Mouse (Mus musculus): ENCODE results near the gene Phldb1. TPM values are rescaled to one million over a fixed set of nuclear protein-coding genes. Genes with fewer than 3 reads are reported as not detected.

Gene Phldb1
- 6.1 TPM for polyA plus RNA-seq (2015; fragmentation: Illumina TruSeq; extraction: RNeasy Lipid Tissue Mini Kit (QIAGEN cat#74804); ENCODE audit: insufficient read depth, low replicate concordance)

GRCm38 (mm10) chr9:44734524-44735494 is at the start of gene Phldb1:
TSS of gene Phldb1 (minus strand) at chr9:44735198.

DNA sequence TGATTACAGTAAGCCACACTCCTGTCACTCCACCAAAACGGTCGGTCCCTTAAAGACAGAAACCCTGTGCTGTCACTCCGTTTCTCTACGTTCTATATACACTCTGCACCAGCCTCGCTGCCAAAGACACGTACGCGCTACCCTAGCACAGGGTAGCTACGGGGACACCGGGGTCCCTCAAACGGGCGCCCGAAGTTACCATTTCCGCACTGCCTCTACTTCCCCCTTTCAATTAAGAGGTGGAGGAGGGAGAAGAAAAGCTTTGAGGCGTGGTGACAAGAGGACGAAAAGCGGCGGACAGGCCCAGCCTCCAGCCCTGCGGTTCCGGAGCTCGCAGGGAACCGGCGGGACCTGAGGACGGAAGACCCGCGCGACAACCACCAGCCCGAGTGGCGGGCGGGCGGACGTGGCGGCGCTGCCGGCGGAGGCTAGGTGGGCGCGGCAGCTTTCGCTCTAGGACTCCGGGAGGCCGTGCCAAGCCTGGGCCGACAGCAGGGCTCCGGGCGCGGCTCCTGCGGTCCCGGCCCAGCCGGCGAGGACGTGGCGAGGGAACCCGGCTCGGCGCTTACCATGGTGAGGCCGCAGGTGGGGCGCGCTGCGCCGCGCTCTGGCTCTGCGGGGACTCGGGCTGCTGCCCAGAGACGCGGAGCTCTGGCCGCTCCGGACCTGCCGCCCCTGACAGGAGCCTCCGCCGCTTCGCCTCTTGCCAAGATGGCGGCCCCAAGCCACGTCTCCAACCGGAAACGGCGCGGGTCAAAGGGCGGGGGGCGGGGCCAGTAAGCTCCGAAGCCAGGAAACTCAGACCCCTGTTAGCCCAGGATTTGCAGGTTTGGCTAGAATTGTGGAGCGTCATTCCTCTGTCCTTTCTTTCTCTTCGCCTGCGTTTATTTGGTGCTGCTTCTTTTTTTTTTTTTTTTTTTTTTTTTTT is 32.4 kb upstream of the Phldb1 start, which contains the start of the genes Arcn1 and Ift46:
Gene Arcn1, minus strand, starts transcription at position 745 of the 928 bp plus-strand sequence.
Gene Ift46, plus strand, starts transcription at position 808 of the 928 bp plus-strand sequence.

DNA sequence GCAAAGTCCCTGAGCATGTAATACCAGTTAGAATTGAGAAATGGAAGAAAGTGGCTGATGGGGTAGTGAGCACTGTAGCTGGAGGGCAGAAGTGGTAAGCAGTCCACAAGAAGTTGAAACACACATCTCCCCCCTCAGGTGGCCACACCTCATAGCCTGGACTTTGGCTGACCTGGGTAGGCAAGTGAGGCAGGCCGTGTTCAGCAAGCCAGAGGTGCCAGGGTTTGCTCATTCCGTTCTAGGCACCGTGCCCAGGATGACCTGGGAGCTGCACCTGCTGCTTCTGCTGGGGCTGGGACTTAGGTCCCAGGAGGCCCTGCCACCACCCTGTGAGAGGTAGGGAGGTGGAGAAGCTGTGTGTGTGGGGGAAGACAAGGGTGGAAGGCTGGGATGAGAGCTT is 62.0 kb downstream of the Phldb1 start, which contains the start of gene Treh:
Gene Treh, plus strand, starts transcription at position 229 of the 400 bp plus-strand sequence.

Other genes with a start within 250 kb of the Phldb1 start
- 193 TPM for gene Cxcr5, start 173.3 kb downstream of the Phldb1 start, polyA plus RNA-seq (2015; fragmentation: Illumina TruSeq; extraction: RNeasy Lipid Tissue Mini Kit (QIAGEN cat#74804); ENCODE audit: insufficient read depth, low replicate concordance)
- 235 TPM for gene Ddx6, start 130.3 kb downstream of the Phldb1 start, polyA plus RNA-seq (2015; fragmentation: Illumina TruSeq; extraction: RNeasy Lipid Tissue Mini Kit (QIAGEN cat#74804); ENCODE audit: insufficient read depth, low replicate concordance)
- gene Treh, start 62.0 kb downstream of the Phldb1 start, polyA plus RNA-seq (2015; fragmentation: Illumina TruSeq; extraction: RNeasy Lipid Tissue Mini Kit (QIAGEN cat#74804); ENCODE audit: insufficient read depth, low replicate concordance): not detected
- gene Arcn1, start 32.6 kb upstream of the Phldb1 start, polyA plus RNA-seq (2015; fragmentation: Illumina TruSeq; extraction: RNeasy Lipid Tissue Mini Kit (QIAGEN cat#74804); ENCODE audit: insufficient read depth, low replicate concordance): 142 TPM
- 42.3 TPM for gene Ift46, start 32.7 kb upstream of the Phldb1 start, polyA plus RNA-seq (2015; fragmentation: Illumina TruSeq; extraction: RNeasy Lipid Tissue Mini Kit (QIAGEN cat#74804); ENCODE audit: insufficient read depth, low replicate concordance)
- 0.44 TPM for gene Tmem25, start 64.1 kb upstream of the Phldb1 start, polyA plus RNA-seq (2015; fragmentation: Illumina TruSeq; extraction: RNeasy Lipid Tissue Mini Kit (QIAGEN cat#74804); ENCODE audit: insufficient read depth, low replicate concordance)
- gene Ttc36, start 67.9 kb upstream of the Phldb1 start, polyA plus RNA-seq (2015; fragmentation: Illumina TruSeq; extraction: RNeasy Lipid Tissue Mini Kit (QIAGEN cat#74804); ENCODE audit: insufficient read depth, low replicate concordance): not detected
- 83.8 TPM for gene Kmt2a, start 146.1 kb upstream of the Phldb1 start, polyA plus RNA-seq (2015; fragmentation: Illumina TruSeq; extraction: RNeasy Lipid Tissue Mini Kit (QIAGEN cat#74804); ENCODE audit: insufficient read depth, low replicate concordance)
- 327 TPM for gene Atp5l, start 185.5 kb upstream of the Phldb1 start, polyA plus RNA-seq (2015; fragmentation: Illumina TruSeq; extraction: RNeasy Lipid Tissue Mini Kit (QIAGEN cat#74804); ENCODE audit: insufficient read depth, low replicate concordance)
- gene Ube4a, start 230.4 kb upstream of the Phldb1 start, polyA plus RNA-seq (2015; fragmentation: Illumina TruSeq; extraction: RNeasy Lipid Tissue Mini Kit (QIAGEN cat#74804); ENCODE audit: insufficient read depth, low replicate concordance): 83.4 TPM
- gene Cd3g, start 245.2 kb upstream of the Phldb1 start, polyA plus RNA-seq (2015; fragmentation: Illumina TruSeq; extraction: RNeasy Lipid Tissue Mini Kit (QIAGEN cat#74804); ENCODE audit: insufficient read depth, low replicate concordance): 219 TPM
- 76.6 TPM for gene Cd3d, start 246.6 kb upstream of the Phldb1 start, polyA plus RNA-seq (2015; fragmentation: Illumina TruSeq; extraction: RNeasy Lipid Tissue Mini Kit (QIAGEN cat#74804); ENCODE audit: insufficient read depth, low replicate concordance)